Mouse (Mus musculus) adrenal gland, adult 2 months (tissue): Measurements from ENCODE around the gene Rps6ka4. TPM values are rescaled to one million over a fixed set of nuclear protein-coding genes. Genes with fewer than 3 reads are reported as not detected.

Experiments
- DNase-seq: peaks from one replicate; pipeline ENCODE4 v3.0.0; 2021
- long read RNA-seq: library from polyadenylated mRNA; stranded (forward); transcript quantifications from one replicate; pipeline ENCODE4 v2.0.0, GENCODE M21; 2021
- polyA plus RNA-seq: library from polyadenylated mRNA; depleted of rRNA; stranded (reverse); fragments of >200 nt; gene quantifications from 2 replicates; pipeline ENCODE4 v1.2.3, GENCODE M21; 2012; rRNA removed
- total RNA-seq, 2 experiments: library from RNA; stranded (reverse); gene quantifications; 2 replicates each; pipeline ENCODE4 v1.2.3; 2021

The Rps6ka4 gene
- 10 to 100 TPM; 18.1 to 32.3 TPM for total RNA-seq
- polyA plus RNA-seq = 48.2 and 49.8 TPM in 2 replicates
- long read RNA-seq, transcript Rps6ka4-201 (18 exons, 3,105 nt) = major isoform, 71 of 82 reads
- long read RNA-seq, partial matches to known transcripts = 8 of 82 reads
- long read RNA-seq, other reads (novel, unspliced or antisense) = 3 of 82 reads

DNA sequence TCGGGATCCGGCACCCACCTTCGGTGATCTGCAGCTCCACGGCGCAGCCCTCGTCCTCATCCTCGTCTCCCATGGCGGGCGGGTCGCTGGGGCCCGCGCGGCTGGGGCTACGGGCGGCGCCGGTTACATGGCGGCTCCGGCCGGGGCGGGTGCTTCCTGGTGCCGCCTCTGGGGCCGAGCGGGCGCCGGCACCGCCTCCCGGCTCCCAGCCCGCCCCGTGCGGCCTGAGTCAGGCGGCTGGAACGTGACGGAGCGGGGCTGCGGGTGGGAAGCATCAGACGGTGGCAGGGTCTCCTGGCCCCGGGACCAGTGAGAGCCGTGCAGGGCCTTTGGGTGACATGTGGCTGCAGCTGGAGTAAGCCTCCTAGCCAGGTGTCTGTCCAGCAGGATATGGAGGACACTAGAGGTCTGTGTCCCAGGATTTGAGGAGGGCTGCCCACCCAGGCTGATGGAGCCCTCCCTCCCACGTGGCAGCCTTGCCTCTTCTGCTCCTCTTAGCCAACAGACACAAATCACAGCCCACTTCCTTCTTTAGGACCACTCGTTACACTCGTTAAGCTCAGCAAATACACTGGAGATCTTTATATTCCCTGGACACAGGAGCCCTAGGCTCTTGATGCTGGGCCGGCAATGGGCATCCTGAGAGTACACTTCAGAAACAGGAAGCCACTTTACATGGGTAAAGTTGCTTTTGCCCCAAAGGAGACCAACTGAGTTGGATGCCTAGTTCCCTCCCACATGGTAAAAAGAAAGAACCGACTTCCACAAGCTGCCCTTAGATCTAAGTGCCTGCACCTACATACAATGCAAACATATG is at the start of gene Rps6ka4:
Gene Rps6ka4, minus strand, starts transcription at position 162 of the 817 bp plus-strand sequence.
- peak; percentile 90 for DNase-seq

DNA sequence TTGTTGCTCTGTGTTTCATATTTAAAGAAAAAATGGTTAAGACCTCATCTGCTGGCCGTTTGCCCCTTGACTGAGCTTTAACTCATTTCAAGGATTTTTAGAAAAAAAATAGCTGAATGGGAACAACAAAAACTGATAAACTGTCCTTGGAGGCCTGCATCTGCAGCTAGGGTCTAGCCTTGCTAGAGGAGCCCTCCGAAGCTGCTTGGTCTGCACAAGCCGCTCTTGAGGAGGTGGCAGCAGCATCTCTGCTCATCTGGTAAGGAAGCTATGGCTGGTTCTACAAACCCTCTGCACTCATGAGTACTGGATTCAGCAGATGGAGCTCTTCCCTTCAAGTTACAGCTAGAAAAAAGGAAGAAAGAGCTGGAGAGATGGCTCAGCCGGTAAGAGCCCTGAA is 37.5 kb upstream of the Rps6ka4 start:
- DNase-seq = no peak

DNA sequence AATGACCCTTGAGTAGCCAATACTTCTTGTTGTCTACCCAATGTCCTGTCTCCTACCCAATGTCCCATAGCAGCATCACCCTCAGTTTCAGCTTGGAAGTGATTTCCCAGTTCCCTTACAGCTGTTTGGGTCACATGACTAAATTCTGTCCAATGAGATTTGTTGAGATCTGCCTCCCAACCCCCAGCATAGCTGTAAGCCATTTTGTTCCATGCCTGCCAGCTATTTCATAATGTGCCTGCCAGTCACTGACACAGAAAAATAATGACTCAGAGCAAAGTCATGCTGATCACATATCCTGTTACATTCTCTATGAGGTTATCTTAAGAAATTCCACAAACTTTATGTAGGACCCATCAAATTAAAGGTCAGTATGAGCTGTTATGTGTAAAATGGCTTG is 36.4 kb upstream of the Rps6ka4 start:
- DNase-seq = no peak

DNA sequence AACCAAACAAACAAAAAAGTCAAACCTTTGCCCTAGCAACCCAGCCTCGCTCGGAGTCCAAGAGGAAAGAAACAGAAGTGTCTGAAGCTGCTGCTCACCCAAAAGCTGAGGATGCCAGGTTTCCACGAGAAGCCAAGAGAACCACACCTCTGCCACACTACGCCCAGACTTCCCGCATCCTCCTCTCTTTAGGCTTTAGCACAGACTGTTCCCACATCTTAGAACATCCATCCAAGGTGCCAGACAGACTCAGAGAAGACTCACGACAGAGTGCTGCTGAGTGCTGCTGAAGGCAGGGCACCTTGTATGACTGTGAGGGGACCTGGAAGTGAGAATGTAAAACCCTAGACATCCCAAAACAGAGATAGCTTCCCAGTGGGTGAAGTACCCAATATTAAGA is 35.4 kb upstream of the Rps6ka4 start:
- no peak for DNase-seq

DNA sequence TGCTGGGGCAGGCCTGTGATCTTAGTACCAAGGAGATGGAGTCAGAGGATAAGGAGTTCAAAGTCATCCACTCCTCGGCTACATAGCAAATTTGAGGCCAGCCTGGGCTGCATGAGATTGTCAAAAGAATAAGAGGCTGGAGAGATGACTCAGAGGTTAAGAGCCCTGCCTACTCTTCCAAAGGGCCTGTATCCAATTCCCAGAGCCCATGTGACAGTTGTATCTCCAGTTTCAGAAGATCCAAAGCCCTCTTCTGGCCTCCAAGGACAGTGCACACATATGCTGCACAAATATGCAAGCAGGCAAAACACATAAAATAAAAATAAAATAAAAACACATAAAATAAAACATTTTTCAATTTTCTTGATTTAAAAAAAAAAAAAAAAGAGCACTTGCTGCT is 33.8 kb upstream of the Rps6ka4 start:
- no peak for DNase-seq

DNA sequence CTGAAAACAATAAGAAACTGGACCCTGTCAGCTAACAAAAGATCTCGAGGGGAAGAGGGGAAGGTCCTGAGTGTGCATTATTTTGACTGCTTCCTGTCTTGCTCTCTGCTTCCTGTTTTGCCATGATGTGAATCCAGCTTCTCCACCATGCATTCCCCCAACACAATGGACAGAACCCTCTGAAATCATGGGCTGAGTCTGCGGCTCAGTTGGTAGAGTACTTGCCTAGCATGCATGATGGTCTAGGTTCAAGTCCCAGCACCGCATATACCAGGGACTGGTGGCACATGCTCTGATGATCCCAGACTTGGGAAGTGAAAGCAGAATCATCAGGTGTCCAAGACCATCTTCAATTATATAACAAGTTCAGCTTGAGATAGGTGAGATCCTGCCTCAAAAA is 32.3 kb upstream of the Rps6ka4 start:
- no peak for DNase-seq

DNA sequence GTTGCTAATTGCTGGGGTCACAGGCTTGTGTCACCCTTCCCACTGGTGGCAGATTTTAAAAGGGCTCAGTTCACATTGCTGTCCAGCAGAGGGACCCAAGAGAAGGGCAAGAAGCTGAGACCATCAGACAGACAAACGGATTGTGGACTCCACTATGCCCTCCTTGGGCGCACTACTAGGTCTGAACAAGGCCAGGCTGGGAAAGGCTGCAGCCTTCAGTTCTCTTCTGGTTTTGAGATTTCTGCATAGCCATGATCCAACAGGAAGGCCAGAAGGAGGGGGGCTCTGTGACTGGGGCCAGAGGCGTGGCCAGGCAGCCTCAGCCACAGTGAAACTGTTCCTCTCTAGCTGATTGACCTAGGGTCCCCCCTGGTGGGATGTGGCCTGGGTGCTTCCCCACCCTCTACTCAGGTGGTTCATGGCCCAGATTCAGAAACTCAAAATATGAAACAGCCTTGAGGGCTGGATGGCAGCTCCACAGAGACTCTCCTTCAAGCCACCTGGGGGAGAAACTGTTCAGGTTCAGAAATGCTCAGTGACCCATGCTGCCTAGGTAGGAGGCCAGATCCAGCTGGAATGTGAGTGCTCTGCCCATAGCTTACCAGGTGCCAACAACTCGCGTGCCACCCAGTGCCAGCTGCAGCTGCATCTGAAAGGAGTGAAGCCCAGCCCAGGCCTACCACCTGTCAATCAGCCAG is 31.3 kb upstream of the Rps6ka4 start:
- DNase-seq = peak; percentile 10

DNA sequence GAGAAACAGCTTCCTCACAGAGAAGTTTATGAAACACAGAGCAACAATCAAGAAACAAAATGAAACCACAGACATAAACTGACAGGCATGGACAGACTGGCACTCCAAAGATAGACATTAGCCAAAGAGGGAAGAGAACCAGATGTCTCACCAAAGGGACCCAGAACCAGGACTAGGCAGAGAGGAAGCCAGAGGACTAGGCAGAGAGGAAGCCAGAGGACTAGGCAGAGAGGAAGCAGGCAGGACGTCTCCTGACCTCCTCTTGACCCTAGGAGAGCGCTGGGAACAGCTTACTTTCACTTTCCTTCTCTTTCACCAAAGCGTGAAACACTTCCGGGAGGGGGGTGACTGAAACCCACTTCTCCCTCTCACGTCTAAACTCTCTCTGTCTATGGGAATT is 28.9 kb upstream of the Rps6ka4 start:
- DNase-seq = peak; percentile 78

DNA sequence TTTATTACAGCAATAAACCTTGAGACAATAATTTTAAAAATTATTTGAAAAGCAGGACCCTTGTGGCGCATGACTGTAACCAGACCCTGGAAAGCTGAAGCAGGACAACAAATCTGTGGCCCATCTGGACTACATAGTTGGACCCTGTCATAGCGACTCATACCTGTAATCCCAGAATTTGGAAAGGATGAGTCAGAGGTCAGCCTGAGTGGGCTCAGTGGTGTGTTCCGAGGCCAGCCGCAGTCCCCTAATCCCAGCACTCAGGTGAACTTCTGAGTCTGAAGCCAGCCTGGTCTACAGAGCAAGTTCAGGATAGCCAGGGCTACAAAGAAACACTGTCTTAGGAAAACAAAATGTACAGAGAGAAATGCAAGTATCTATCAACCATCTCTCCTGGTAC is 21.0 kb upstream of the Rps6ka4 start:
- no peak for DNase-seq

DNA sequence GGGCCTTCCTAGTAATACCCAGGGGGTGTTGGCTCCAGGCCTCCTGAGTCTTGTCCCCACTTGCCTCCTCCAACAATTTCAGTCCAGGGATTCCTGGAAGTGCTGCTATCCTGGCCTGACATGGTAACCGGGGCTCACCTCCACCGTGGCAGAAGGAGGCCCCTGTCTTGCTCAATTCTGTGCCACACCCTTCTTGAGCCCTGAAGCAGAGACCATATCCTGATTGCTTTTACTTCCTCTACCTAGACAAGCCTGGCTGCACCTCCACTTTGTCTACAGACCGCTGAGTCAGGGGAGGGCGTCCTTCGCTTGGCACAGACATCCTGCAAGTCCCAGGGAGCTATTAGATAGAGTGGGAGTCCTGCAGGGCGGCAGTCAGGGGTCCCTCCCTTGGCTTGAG is 20.3 kb upstream of the Rps6ka4 start:
- DNase-seq = no peak

DNA sequence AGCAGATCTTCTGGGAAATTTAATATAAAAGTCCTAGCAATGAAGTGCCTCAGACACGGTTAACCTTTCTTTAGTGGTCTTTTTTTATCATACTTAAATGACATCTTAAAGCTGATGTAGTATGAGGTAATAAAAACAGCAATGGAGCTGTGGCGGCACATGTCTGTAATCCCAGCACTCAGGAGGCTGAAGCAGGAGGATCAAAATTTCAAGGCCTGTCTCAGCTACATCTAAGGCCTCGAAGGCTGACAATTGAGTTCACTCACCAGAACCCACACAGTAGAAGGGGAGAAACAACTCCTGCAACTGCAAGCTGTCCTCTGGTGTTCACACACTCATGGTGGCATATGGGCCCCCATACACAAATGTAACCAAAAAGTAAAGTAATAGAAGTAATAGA is 19.5 kb upstream of the Rps6ka4 start:
- DNase-seq = no peak

DNA sequence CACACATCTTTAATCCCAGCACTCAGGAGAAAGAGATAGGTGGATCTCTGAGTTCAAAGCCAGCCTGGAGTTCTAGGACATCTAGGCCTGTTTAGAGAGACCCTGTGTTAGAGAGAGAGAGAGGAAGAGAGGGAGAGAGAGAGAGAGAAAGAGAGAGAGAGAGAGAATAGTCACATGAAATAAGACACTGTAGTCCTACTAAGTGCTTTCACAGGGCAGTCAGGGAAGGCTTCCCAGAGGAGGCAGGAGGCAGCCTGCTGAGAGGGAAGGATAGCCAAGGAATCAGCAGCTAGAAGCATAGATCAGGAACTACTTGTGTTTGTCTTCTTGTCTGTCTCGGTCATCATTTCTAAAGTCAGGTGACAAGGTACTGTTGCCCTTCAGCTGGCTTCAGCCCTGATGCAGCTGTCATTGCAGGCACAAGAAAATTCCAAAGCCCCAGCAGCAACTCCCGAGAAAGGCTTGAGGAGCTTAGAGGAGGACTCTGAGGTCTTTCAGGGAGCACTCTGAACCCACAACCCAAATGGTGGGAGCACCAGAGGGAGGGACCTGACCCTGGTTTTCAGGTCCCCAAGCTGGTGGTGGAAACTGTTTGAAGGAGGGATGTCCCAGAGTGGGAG is 18.7 kb upstream of the Rps6ka4 start:
- no peak for DNase-seq

DNA sequence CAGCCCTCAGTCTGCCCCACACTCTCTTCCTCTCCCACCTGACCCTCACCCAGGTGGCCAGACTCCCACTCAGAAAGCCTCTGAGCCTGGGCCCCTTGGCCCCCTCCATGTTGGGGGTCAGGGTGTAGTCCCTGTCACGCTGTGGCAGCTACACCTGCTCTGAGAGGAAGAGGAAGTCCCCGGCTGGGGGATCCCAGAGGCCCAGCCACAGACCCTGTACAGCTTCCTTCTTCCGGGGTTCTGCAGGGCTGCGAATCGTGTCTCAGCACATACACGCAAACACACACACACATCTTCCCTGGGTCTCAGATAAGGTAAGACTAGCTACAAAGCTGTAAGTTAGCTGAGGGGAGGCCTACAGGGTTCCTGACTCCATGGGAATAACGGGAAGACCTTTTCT is 17.6 kb upstream of the Rps6ka4 start, which contains the start of gene Ccdc88b:
Gene Ccdc88b, minus strand, starts transcription at position 181 of the 400 bp plus-strand sequence.
- DNase-seq = no peak

DNA sequence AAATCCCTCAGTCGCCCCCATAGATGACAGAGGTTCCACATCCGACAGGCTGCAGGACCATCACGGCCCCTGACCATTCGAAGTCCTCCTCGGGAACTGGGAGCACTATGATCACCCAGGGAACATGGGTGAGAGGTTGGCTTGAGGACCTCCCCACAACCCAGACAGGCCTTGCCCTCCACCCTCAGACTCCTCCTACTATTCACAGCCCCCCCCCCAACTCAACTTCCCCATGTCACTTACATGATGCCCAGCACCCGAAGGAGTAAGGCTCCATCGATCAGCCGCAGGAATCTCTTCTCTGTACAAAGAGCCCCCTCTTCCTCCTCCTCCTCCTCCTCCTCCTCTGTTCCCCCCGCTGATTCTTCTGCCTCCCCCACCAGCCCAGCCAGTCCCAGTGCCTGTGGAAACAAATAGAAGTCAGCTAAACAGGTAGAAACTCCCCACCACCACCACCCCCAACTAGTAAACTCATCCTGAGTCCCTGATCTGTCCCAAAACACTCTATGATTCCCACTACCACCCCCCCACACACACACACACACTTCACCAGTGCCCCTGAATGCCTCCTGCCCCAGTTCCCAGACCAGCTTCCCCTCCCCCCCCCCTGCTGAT is 17.1 kb upstream of the Rps6ka4 start:
- no peak for DNase-seq

DNA sequence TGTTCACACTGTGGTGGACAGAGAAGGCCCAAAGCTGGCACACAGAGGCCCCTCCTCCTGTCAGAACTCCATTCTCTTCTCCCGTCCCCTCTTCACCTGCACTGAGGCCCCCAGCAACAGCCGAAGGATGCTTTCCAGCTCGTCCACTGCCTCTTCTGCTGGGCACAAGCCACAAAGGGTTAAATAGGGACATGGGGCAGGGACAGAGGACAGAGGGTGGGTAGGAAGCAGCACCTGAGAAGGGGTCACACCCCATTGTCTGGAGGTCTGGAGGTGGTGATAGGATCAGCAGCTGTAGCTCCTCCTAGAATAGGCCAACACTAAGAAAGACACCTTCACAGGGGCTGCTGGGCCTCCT is 16.5 kb upstream of the Rps6ka4 start:
- no peak for DNase-seq

DNA sequence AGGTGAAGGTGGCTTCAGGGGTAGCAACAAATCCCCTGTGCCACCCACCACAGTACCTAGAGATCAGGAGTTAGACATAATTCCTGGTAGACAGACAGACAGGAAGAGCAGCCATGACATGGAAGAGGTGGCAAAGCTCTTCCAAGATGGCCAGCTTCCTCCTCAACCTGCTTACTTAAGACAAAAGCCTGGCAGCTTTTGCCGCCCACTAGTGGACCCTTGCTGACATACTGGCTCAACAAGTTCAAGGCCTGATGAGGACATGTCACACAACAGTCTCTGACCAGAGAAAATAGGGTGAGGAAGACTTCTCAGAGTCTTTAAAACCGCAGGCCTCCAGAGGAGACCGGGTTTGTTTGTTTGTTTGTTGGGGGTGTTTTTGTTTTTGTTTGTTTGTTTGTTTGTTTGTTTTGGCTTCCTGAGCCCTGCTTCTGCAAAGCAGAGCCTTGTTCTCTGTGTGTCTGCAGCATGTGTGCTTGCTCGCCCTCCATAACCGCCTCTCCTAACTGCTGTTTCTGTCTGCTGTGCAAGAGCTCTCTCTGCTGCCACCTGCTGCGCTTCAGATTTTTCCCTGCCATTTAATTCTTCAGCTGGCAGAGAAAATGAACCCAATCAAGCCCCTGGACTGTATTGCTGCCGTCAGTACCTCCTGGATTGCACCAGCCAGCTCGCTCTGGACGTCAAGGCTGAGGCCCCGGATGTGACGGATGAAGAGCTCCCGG is 16.0 kb upstream of the Rps6ka4 start:
- peak; percentile 39 for DNase-seq

DNA sequence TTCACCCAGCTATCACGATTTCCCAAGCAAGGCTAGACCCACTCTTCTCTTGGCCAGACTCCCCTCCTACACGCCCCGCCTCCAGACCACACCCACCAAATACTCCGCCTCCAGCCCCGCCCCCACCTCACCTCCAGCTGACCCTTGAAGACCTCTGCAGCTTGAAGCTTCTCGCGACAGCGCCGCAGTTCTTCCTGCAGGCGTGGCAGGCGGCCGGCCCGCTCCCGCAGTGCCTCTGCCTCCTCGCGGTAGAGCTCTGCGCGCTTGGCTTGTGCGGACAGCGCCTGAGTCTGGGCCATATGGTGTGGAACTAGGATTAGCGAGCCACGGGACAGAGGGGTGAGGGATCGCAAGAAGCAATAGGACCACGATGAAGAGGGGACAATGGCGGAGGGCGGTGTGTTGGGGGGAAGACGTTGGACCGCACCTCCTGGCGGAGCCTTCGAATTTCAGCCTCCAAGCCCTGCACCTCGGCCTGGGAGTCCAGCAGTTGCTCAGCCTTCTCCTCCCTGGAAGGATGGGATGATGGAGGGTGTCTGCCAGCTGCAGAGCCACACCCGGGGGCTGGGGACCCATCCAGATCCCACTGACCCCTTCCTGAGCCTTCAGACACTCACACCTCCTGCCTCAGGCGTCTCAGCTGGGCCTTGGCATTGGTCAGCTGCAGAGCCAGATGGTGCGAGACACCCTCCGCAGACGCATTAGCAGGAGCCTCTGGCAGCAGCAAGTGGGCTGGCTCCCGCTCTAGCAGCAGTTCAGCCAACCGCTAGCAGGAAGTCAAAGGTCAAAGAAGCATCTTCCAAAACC is 15.0 kb upstream of the Rps6ka4 start:
- no peak for DNase-seq

DNA sequence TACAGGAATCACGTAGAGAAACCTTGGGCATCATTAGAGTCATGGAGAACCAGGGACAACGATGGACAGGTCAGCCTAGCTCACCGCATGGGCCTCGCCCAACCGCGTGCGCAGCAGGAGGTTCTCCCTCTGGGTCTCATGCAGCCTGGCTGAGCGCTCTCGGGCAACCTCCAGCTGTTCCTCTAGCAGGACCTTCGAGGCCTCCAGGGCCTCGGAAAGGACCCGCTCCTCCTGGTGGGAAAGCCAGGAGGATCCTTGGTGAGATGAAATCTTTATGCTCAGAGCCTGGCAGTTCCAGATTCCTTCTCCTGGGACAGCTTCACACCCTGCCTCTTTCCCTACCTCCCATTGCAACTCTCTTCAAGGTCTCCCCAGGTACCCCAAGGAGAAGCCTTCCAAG is 14.2 kb upstream of the Rps6ka4 start:
- no peak for DNase-seq

DNA sequence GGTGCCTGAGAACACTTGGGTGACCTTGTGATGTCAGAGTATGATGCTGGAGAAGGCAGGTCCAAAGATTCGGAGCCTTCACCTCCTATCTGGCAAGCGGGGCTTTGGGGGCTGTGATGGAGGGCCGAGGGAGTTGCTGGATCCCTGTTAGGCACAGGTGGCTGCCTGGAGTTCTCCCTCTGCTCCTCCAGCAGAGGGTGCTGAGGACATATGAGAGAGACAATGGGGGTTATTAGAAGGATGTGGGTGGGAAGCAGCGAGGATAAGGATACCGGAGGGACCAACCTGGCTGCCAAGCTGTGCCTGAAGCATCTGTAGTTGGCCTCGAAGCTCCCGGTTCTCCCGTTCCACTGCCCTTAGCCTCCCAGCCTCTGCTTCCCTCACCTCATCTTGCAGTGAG is 13.5 kb upstream of the Rps6ka4 start:
- DNase-seq = no peak

DNA sequence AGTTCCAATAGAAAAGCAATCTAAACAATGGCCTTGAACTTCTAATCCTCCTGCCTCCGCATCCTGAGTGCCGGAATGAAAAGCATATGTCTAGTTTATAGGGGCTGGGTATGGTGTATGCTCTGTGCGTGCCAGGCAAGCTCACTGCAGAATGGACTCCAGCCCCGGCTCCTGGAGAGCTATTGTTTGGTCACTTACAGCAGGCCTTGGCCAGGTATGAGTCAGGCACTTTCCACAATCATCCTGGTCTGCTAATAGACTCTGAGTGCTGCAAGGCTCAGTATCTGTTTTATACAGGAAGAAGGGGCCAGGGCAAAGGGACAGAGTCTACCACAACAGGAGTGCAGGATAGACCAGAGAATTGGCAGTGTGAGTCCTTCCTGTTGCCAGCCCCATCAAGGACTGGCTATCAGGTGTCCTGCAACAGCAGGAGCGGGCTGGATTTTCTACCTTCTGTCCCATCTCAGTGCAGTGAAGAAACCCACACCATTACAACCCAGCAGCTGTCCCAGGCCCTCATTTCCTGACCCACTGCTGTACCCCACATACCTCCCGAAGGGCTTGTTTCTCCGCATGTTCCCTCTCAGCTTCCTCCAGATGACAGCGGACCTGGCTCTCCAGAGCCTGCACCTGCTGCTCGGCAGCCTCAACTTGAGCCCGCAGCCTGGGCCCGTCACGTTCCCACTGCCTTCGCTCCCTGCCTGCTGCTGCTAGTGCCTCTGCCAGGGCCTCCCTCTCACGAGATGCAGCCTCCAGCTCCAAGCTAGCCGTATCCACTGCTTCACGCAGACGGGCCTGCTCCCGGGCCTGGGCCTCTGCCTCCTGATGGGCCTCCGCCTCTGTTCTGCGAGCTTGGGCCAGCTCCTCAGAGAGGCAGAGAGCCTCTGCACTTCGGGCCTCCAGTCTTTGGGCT is 12.2 kb upstream of the Rps6ka4 start:
- DNase-seq = peak; percentile 44
